Mouse (Mus musculus): ENCODE measurements around the gene Tas1r1. TPM values are rescaled to one million over a fixed set of nuclear protein-coding genes. Genes with fewer than 3 reads are reported as not detected.

Gene Tas1r1
- total RNA-seq, 1 experiment = 1.9 TPM

DNA sequence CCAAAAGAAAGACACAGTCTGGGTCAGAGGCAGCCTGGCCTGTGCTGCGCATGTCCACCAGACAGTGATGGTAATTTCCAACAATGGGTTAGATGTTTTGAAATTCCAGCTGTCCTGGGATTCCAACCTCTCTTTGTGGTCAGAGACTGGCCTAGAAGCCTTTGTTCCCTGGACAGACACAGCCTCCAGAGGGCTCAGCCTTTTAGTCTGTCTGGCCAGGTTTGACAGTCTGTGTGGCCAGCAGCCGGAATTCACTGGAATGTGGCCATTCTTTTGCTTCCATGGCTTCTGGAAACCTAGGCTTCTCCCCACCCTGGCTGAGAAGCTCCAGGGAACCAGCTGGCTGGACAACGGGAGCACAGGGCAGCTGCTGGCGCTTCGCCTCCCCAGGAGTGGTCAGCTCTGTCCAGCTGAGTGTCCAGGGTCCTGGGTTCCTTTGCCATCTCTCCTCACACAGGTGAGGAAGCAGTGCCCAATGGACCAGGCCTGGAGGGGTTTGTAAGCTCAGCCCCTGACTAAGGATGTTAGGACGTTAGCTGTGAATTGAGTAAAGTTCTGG, 29.9 kb upstream of the Tas1r1 start:
- no peak overlapping the region for H3K27ac ChIP-seq (ENCODE audit: insufficient read depth, low read depth, low read length, poor library complexity, severe bottlenecking)

GRCm38 (mm10) chr4:152067280-152067679, 28.9 kb upstream of the Tas1r1 start:
- TF ChIP-seq MAFK (IDR thresholded peaks at IDR 0.05; ENCODE audit: insufficient read depth, low read depth, low read length) = no peak
- no peak for TF ChIP-seq CHD2 (IDR thresholded peaks at IDR 0.05; ENCODE audit: low read depth, low read length)
- no peak for TF ChIP-seq ZC3H11A (IDR thresholded peaks at IDR 0.05; ENCODE audit: borderline replicate concordance, low read depth, low read length)
- no peak for TF ChIP-seq ZNF384 (IDR thresholded peaks at IDR 0.05; ENCODE audit: low read depth, low read length)
- no peak for TF ChIP-seq HCFC1 (IDR thresholded peaks at IDR 0.05; ENCODE audit: borderline replicate concordance, insufficient read depth, low read length)
- no peak for DNase-seq (ENCODE audit: low read depth, low spot score)
- H3K27ac ChIP-seq (ENCODE audit: insufficient read depth, low read depth, low read length, poor library complexity, severe bottlenecking) = no peak overlapping the region

More for the DNA sequence above, 29.9 kb upstream of the Tas1r1 start:
- H3K4me3 ChIP-seq (ENCODE audit: insufficient read depth in 1 of 2, low read depth in 1 of 2, low read length in 2 of 2, poor library complexity in 1 of 2, severe bottlenecking in 1 of 2) = no peak overlapping the region
- H3K36me3 ChIP-seq (ENCODE audit: control insufficient read depth, insufficient read depth, low read length, poor library complexity, severe bottlenecking) = no peaks in the 10 kb centered on the region
- H3K9me3 ChIP-seq (ENCODE audit: control insufficient read depth, insufficient read depth, low read depth, low read length) = no peaks in the 10 kb centered on the region
- in situ Hi-C loops (cut with MboI; ENCODE audit: low sequenced_read_pairs in 2 of 2, unreplicated experiment in 2 of 2) = no loop called here
- H3K4me1 ChIP-seq (ENCODE audit: control insufficient read depth in 2 of 2, insufficient read depth in 2 of 2, low read length in 2 of 2, poor library complexity in 1 of 2) = peaks cover 0 to 9% of the 10 kb centered on the region in 2 experiments; a peak in 2 of 4 replicates
- no peak for DNase-seq (ENCODE audit: low read depth, low spot score)
- no peak for TF ChIP-seq CHD2 (IDR thresholded peaks at IDR 0.05; ENCODE audit: low read depth, low read length)
- no peak for TF ChIP-seq MAFK (IDR thresholded peaks at IDR 0.05; ENCODE audit: insufficient read depth, low read depth, low read length)
- TF ChIP-seq ZNF384 (IDR thresholded peaks at IDR 0.05; ENCODE audit: low read depth, low read length) = no peak
- no peak for TF ChIP-seq HCFC1 (IDR thresholded peaks at IDR 0.05; ENCODE audit: borderline replicate concordance, insufficient read depth, low read length)
- no peak for TF ChIP-seq ZC3H11A (IDR thresholded peaks at IDR 0.05; ENCODE audit: borderline replicate concordance, low read depth, low read length)
- H3K9ac ChIP-seq (ENCODE audit: insufficient read depth, low read depth, low read length, poor library complexity, severe bottlenecking) = no peak overlapping the region

DNA sequence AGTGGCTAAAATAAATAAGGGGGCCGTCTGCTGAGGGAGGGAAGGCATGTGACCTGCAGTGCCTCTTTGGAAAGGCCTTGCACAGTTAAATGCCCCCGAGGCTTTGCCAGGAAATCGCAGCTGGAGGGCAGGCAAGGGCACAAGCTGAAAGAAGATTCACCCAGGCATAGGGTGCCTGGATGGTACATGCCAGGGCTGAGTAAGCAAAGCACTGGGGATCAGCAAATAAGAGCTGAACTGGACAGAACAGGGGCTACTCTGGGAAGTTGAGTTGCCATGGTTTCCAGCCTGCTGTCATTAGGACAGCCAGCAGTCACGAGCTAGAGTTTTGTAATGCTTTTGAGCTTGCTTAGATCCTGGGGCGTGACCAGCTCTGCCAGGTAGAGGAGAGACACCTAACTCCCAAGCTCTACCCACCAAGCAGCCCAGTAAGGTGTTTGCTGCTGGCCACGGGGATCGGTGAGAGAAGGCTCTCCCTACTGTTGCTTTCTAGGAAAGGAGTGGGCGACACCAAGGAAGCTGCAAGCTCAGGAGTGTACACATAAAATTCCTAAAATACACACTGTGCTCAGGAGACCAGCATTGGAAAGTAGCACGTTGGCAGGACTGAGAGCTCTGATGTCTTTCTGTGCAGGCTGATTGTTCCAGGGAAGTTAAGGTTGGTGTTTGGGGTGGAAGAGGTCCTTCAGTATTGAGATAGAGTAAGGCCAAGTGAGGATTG, 24.2 kb upstream of the Tas1r1 start:
- Histone ChIP-seq H3K9ac (ENCODE audit: insufficient read depth, low read depth, low read length, poor library complexity, severe bottlenecking) (no peak overlapping the region), H3K9me3 (ENCODE audit: control insufficient read depth, insufficient read depth, low read depth, low read length) (no peaks in the 10 kb centered on the region), H3K4me1 (ENCODE audit: control insufficient read depth in 2 of 2, insufficient read depth in 2 of 2, low read length in 2 of 2, poor library complexity in 1 of 2) (peaks cover 0 to 15% of the 10 kb centered on the region in 2 experiments; a peak in 2 of 4 replicates), H3K27ac (ENCODE audit: insufficient read depth, low read depth, low read length, poor library complexity, severe bottlenecking) (no peak overlapping the region; the same call in 1 of the 2 replicates), H3K4me3 (ENCODE audit: insufficient read depth in 1 of 2, low read depth in 1 of 2, low read length in 2 of 2, poor library complexity in 1 of 2, severe bottlenecking in 1 of 2) (no peak overlapping the region), H3K36me3 (ENCODE audit: control insufficient read depth, insufficient read depth, low read length, poor library complexity, severe bottlenecking) (peaks cover 31% of the 10 kb centered on the region)
- TF ChIP-seq ZC3H11A (IDR thresholded peaks at IDR 0.05; ENCODE audit: borderline replicate concordance, low read depth, low read length) (no peak), CHD2 (IDR thresholded peaks at IDR 0.05; ENCODE audit: low read depth, low read length) (no peak), ZNF384 (IDR thresholded peaks at IDR 0.05; ENCODE audit: low read depth, low read length) (no peak), MAFK (IDR thresholded peaks at IDR 0.05; ENCODE audit: insufficient read depth, low read depth, low read length) (no peak), HCFC1 (IDR thresholded peaks at IDR 0.05; ENCODE audit: borderline replicate concordance, insufficient read depth, low read length) (no peak)
- in situ Hi-C loops (cut with MboI; ENCODE audit: low sequenced_read_pairs in 2 of 2, unreplicated experiment in 2 of 2) = no loop called here
- no peak for DNase-seq (ENCODE audit: low read depth, low spot score)

More at GRCm38 (mm10) chr4:152067280-152067679, 28.9 kb upstream of the Tas1r1 start:
- Histone ChIP-seq H3K9me3 (ENCODE audit: control insufficient read depth, insufficient read depth, low read depth, low read length) (no peaks in the 10 kb centered on the region), H3K36me3 (ENCODE audit: control insufficient read depth, insufficient read depth, low read length, poor library complexity, severe bottlenecking) (no peaks in the 10 kb centered on the region), H3K4me3 (ENCODE audit: insufficient read depth in 1 of 2, low read depth in 1 of 2, low read length in 2 of 2, poor library complexity in 1 of 2, severe bottlenecking in 1 of 2) (no peak overlapping the region), H3K4me1 (ENCODE audit: control insufficient read depth in 2 of 2, insufficient read depth in 2 of 2, low read length in 2 of 2, poor library complexity in 1 of 2) (peaks cover 0 to 7% of the 10 kb centered on the region in 2 experiments; a peak in 2 of 4 replicates), H3K9ac (ENCODE audit: insufficient read depth, low read depth, low read length, poor library complexity, severe bottlenecking) (no peak overlapping the region)
- in situ Hi-C loops (cut with MboI; ENCODE audit: low sequenced_read_pairs in 2 of 2, unreplicated experiment in 2 of 2) = no loop called here

GRCm38 (mm10) chr4:152044609-152045008, 6.2 kb upstream of the Tas1r1 start:
- Histone ChIP-seq H3K4me1 (ENCODE audit: control insufficient read depth in 2 of 2, insufficient read depth in 2 of 2, low read length in 2 of 2, poor library complexity in 1 of 2) (peaks cover 3 to 25% of the 10 kb centered on the region in 2 experiments; a peak in 2 of 4 replicates), H3K4me3 (ENCODE audit: insufficient read depth in 1 of 2, low read depth in 1 of 2, low read length in 2 of 2, poor library complexity in 1 of 2, severe bottlenecking in 1 of 2) (no peak overlapping the region), H3K9me3 (ENCODE audit: control insufficient read depth, insufficient read depth, low read depth, low read length) (no peaks in the 10 kb centered on the region), H3K36me3 (ENCODE audit: control insufficient read depth, insufficient read depth, low read length, poor library complexity, severe bottlenecking) (peaks cover 68% of the 10 kb centered on the region), H3K9ac (ENCODE audit: insufficient read depth, low read depth, low read length, poor library complexity, severe bottlenecking) (no peak overlapping the region), H3K27ac (ENCODE audit: insufficient read depth, low read depth, low read length, poor library complexity, severe bottlenecking) (no peak overlapping the region)
- TF ChIP-seq MAFK (IDR thresholded peaks at IDR 0.05; ENCODE audit: insufficient read depth, low read depth, low read length) (no peak), ZC3H11A (IDR thresholded peaks at IDR 0.05; ENCODE audit: borderline replicate concordance, low read depth, low read length) (no peak), HCFC1 (IDR thresholded peaks at IDR 0.05; ENCODE audit: borderline replicate concordance, insufficient read depth, low read length) (no peak), CHD2 (IDR thresholded peaks at IDR 0.05; ENCODE audit: low read depth, low read length) (no peak), ZNF384 (IDR thresholded peaks at IDR 0.05; ENCODE audit: low read depth, low read length) (no peak)
- DNase-seq (ENCODE audit: low read depth, low spot score) = no peak
- in situ Hi-C loops (cut with MboI; ENCODE audit: low sequenced_read_pairs in 2 of 2, unreplicated experiment in 2 of 2) = no loop called here
